Mouse (Mus musculus): ENCODE data around the gene Gpbp1. TPM values are rescaled to one million over a fixed set of nuclear protein-coding genes. Genes with fewer than 3 reads are reported as not detected.

The Gpbp1 gene
- polyA plus RNA-seq, 1 experiment from 2014 or later, result 44.1 TPM

GRCm38 (mm10) chr13:111391426-111391825 lies 98.5 kb downstream of the Gpbp1 start:
- WGBS, result 89% methylated on average over 5 of the region's 5 CpGs
- DNase-seq (ENCODE audit: low spot score), result no peak

GRCm38 (mm10) chr13:111391011-111391410 lies 98.9 kb downstream of the Gpbp1 start:
- H3K9ac ChIP-seq (replicated peaks; ENCODE audit: low read depth), result no peak overlapping the region
- H3K9me3 ChIP-seq (ENCODE audit: low read length), result no peaks in the 10 kb centered on the region
- H3K36me3 ChIP-seq (ENCODE audit: insufficient read depth, low read length), result no peaks in the 10 kb centered on the region
- TF ChIP-seq EP300 (IDR thresholded peaks at IDR 0.05), result no peak
- no peak for TF ChIP-seq CTCF (IDR thresholded peaks at IDR 0.05)
- no peak for ATAC-seq
- no peak overlapping the region for H3K27ac ChIP-seq (ENCODE audit: low read length)
- H3K27me3 ChIP-seq (replicated peaks; ENCODE audit: insufficient read depth, low read length), result no peaks in the 10 kb centered on the region
- WGBS, result 59% methylated on average over 1 of the region's 1 CpGs
- DNase-seq (ENCODE audit: low spot score), result no peak
- peaks cover 4% of the 10 kb centered on the region; the same call in 1 of the 2 replicates for H3K4me1 ChIP-seq (ENCODE audit: insufficient read depth, low read depth, low read length)
- H3K4me2 ChIP-seq (replicated peaks; ENCODE audit: low read depth, low read length), result no peak overlapping the region
- H3K4me3 ChIP-seq (ENCODE audit: low read depth, low read length), result no peak overlapping the region

More at GRCm38 (mm10) chr13:111391426-111391825, 98.5 kb downstream of the Gpbp1 start:
- no peak overlapping the region for H3K4me3 ChIP-seq (ENCODE audit: low read depth, low read length)
- ATAC-seq, result no peak
- TF ChIP-seq EP300 (IDR thresholded peaks at IDR 0.05), result no peak
- TF ChIP-seq CTCF (IDR thresholded peaks at IDR 0.05), result no peak
- no peaks in the 10 kb centered on the region for H3K27me3 ChIP-seq (replicated peaks; ENCODE audit: insufficient read depth, low read length)
- no peaks in the 10 kb centered on the region for H3K9me3 ChIP-seq (ENCODE audit: low read length)
- H3K36me3 ChIP-seq (ENCODE audit: insufficient read depth, low read length), result no peaks in the 10 kb centered on the region
- H3K27ac ChIP-seq (ENCODE audit: low read length), result no peak overlapping the region
- H3K9ac ChIP-seq (replicated peaks; ENCODE audit: low read depth), result no peak overlapping the region
- H3K4me2 ChIP-seq (replicated peaks; ENCODE audit: low read depth, low read length), result no peak overlapping the region
- H3K4me1 ChIP-seq (ENCODE audit: insufficient read depth, low read depth, low read length), result peaks cover 4% of the 10 kb centered on the region

DNA sequence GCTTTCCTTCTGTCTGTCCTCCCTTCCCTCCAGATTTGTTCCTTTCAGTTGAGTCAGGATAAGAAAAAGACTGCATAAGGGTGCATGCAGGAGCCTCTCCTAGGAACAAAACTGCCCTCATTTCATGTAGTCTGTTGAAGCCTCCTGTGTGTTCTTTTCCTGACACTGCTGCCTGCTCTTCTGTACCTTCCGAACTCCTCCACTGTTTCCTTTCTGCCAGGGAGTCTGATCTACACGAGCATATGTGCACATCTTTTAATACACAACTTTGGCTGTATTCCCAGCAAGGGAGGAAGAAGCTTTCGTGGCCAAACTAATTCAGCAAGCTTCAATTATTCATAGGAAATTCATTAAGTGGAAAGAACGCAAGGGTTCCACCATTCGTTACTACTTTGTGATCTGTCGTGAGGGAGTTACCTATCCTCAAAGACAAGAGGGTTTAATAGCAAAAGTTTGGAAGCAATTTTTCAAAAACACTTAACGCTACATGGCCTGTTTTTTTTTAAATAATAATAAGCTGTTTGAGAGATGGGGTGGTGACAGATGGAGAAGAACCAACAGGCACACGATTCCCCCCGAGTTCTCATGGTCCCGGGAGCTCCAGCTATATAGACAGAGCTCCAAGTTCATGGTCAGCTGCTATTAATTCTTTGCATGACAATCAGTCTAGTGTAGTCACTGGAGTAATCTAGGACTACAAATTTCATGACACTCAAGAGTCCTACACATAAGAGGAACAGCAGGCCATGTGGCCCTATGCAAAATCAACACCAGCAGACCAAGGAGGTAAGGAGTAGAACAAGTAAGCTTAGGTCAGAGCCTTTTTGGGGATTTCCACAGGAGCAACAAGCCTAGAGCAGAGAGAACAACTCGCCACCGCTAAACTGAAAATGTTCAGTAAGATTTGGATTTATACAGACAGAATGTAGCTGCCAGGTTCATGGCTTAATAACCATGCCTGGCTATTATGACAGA lies 105.6 kb downstream of the Gpbp1 start:
- no peak overlapping the region for H3K4me3 ChIP-seq (ENCODE audit: low read depth, low read length)
- ATAC-seq (no peak; the same call in 1 of the 2 replicates), DNase-seq (ENCODE audit: low spot score) (peak; percentile 40)
- no peaks in the 10 kb centered on the region for H3K36me3 ChIP-seq (ENCODE audit: insufficient read depth, low read length)
- no peaks in the 10 kb centered on the region for H3K9me3 ChIP-seq (ENCODE audit: low read length)
- no peak overlapping the region for H3K27ac ChIP-seq (ENCODE audit: low read length)
- H3K4me2 ChIP-seq (replicated peaks; ENCODE audit: low read depth, low read length), result no peak overlapping the region
- 49% methylated on average over 12 of the region's 12 CpGs for WGBS
- H3K27me3 ChIP-seq (replicated peaks; ENCODE audit: insufficient read depth, low read length), result no peaks in the 10 kb centered on the region
- H3K9ac ChIP-seq (replicated peaks; ENCODE audit: low read depth), result no peak overlapping the region
- H3K4me1 ChIP-seq (ENCODE audit: insufficient read depth, low read depth, low read length), result no peaks in the 10 kb centered on the region
- TF ChIP-seq EP300 (IDR thresholded peaks at IDR 0.05), result no peak
- TF ChIP-seq CTCF (IDR thresholded peaks at IDR 0.05), result no peak

Other genes with a start within 250 kb of the Gpbp1 start
- not detected in 2 replicates for gene Actbl2, start 235.1 kb downstream of the Gpbp1 start, polyA plus RNA-seq (2015; fragmentation: Nextera tagmentation; extraction: Ambion mirVana)
- not detected in 2 replicates for gene Gm49496, start 59.8 kb upstream of the Gpbp1 start, polyA plus RNA-seq (2015; fragmentation: Nextera tagmentation; extraction: Ambion mirVana)
- not detected in 2 replicates for gene Gm10198, start 102.7 kb upstream of the Gpbp1 start, polyA plus RNA-seq (2015; fragmentation: Nextera tagmentation; extraction: Ambion mirVana)
- gene Mier3, start 190.9 kb upstream of the Gpbp1 start, polyA plus RNA-seq (2015; fragmentation: Nextera tagmentation; extraction: Ambion mirVana), result 10.2 and 11.5 TPM in 2 replicates

Measured in lung, postnatal 0 days (tissue).